Mouse (Mus musculus) CH12.LX (cell line): ENCODE data around the gene Tbx5.

Source experiments
- CTCF ChIP-seq, 2 experiments: IDR thresholded peaks in 1 of 2; conservative IDR thresholded peaks in 1 of 2; 2 replicates each; pipeline ENCODE4 v1.5.1; 2011 to 2012; ENCODE audit warnings: low read depth in 2 of 2, low read length in 2 of 2, improper control_type of control experiment in 1 of 2, inconsistent platforms in 1 of 2, mild to moderate bottlenecking in 1 of 2, moderate library complexity in 1 of 2
- EP300 ChIP-seq: IDR thresholded peaks from 2 replicates; pipeline ENCODE4 v1.6.1; 2011; ENCODE audit warnings: low read length, improper control_type of control experiment
- MXI1 ChIP-seq: IDR thresholded peaks from 2 replicates; pipeline ENCODE4 v1.6.1; 2011; ENCODE audit warnings: mild to moderate bottlenecking, low read depth, low read length, improper control_type of control experiment
- NRF1 ChIP-seq: IDR thresholded peaks from 2 replicates; pipeline ENCODE4 v1.6.1; 2014; ENCODE audit warnings: low read depth, mild to moderate bottlenecking, inconsistent platforms, low read length, improper control_type of control experiment, moderate library complexity
- TBP ChIP-seq: conservative IDR thresholded peaks from 2 replicates; pipeline ENCODE4 v1.6.1; 2011; ENCODE audit warnings: low read depth, low read length, improper control_type of control experiment
- ZKSCAN1 ChIP-seq: IDR thresholded peaks from 2 replicates; pipeline ENCODE4 v1.6.1; 2012; ENCODE audit warnings: low read depth, inconsistent platforms, low read length, improper control_type of control experiment, borderline replicate concordance

DNA sequence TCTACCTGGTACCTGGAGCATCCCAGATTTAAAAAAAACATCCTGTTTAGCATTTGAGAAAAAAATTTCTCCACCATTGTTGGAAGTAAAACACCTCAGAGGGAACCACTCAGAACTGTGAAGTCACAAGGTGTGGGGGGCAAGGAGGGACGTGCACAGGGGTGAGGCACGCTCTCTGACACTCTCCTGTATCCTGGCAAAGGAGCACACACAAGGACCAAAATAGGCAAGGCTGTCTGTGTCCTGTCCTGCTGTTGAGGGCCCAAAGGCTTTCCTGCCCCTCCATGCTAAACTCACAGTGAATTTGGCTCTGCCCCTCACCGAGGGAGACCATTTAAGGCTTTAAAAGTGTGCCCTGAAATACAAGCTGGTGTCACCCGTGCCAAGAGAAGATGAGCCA lies 38.5 kb upstream of the Tbx5 start:
- TF ChIP-seq CTCF (conservative IDR thresholded peaks at IDR 0.05 in 1 of 2, IDR thresholded peaks at IDR 0.05 in 1 of 2; ENCODE audit: low read depth in 2 of 2, low read length in 2 of 2) = no peak
- TF ChIP-seq NRF1 = no peak
- no peak for TF ChIP-seq ZKSCAN1
- TF ChIP-seq MXI1 = no peak
- TF ChIP-seq TBP = no peak
- TF ChIP-seq EP300 = no peak
